Mouse (Mus musculus) midbrain, embryonic 11.5 days (tissue): ENCODE results near the gene Zbtb1. TPM values are rescaled to one million over a fixed set of nuclear protein-coding genes. Genes with fewer than 3 reads are reported as not detected.

ENCODE experiments used
- ATAC-seq: fragments of 200-750 bp; cut with Nextera tagmentation; 2 replicates; pipeline ENCODE4 v1.8.0; 2017; ENCODE audit warnings: moderate TSS enrichment, moderate library complexity; ENCODE audit not compliant: low FRiP score
- DNase-seq: peaks from one replicate; pipeline ENCODE4 v3.0.0; 2015; ENCODE audit warnings: low spot score; ENCODE audit errors: missing footprints
- H3K27ac ChIP-seq: fragments of 300-500 bp; sonication (generic); 2 replicates; pipeline ENCODE4 v1.5.1; 2014; ENCODE audit warnings: low read depth, low read length
- H3K27me3 ChIP-seq: fragments of 300-500 bp; sonication (generic); 2 replicates; pipeline ENCODE4 v1.6.1; 2014; ENCODE audit warnings: mild to moderate bottlenecking, low read length, moderate library complexity, mixed read lengths; ENCODE audit not compliant: control insufficient read depth, insufficient read depth
- H3K36me3 ChIP-seq: fragments of 300-500 bp; sonication (generic); 2 replicates; pipeline ENCODE4 v1.6.1; 2014; ENCODE audit warnings: mild to moderate bottlenecking, low read length, moderate library complexity, mixed read lengths; ENCODE audit not compliant: control insufficient read depth, insufficient read depth
- H3K4me1 ChIP-seq: fragments of 300-500 bp; sonication (generic); 2 replicates; pipeline ENCODE4 v1.6.1; 2014; ENCODE audit warnings: low read length; ENCODE audit not compliant: control insufficient read depth, insufficient read depth
- H3K4me2 ChIP-seq: fragments of 300-500 bp; sonication (generic); 2 replicates; pipeline ENCODE4 v1.6.1; 2014; ENCODE audit warnings: mild to moderate bottlenecking, moderate library complexity
- H3K4me3 ChIP-seq: fragments of 300-500 bp; sonication (generic); 2 replicates; pipeline ENCODE4 v1.5.1; 2014; ENCODE audit warnings: low read depth, low read length
- H3K9ac ChIP-seq: fragments of 300-500 bp; sonication (generic); 2 replicates; pipeline ENCODE4 v1.6.1; 2014; ENCODE audit warnings: low read length
- H3K9me3 ChIP-seq: fragments of 300-500 bp; sonication (generic); 2 replicates; pipeline ENCODE4 v1.6.1; 2016; ENCODE audit warnings: low read length; ENCODE audit not compliant: control insufficient read depth
- WGBS: fragments of 180-500 bp; shearing (Covaris S2); extraction: QIAGEN DNeasy Blood & Tissue Kit; methylation state at CpG from one replicate; pipeline ENCODE4 v1.1.7; 2014; 5-methylcytosine and 5-hydroxymethylcytosine counted together
- polyA plus RNA-seq: library from polyadenylated mRNA; unstranded; fragments of >200 nt; fragmentation: Nextera tagmentation; extraction: Ambion mirVana; gene quantifications from 2 replicates; pipeline ENCODE4 v1.2.1, GENCODE M21; 2014

The Zbtb1 gene
- polyA plus RNA-seq, 1 experiment from 2014 or later: 7.6 TPM

DNA sequence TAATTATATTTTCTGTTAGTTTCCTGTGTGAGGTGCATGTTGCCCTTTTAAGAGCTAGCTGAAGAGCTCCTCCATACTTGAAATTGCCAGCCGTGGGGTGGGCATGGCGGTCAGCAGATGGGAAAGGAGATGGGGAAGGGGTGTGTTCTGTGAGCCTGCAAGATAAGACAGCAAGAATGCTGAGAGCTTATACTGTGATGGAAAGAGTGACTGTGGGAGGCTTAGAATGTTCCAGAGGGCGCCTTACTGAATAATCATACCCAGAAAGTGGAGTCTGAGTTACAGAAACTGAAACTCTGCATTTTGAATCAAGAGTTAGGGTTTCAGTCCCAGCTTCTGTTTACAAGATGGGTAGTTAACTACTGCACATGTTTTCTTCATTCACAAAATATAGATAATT lies 5.4 kb downstream of the Zbtb1 start:
- no peak for DNase-seq
- no peaks in the 10 kb centered on the region for H3K27me3 ChIP-seq
- ATAC-seq: no peak
- no peak overlapping the region for H3K4me2 ChIP-seq
- 91% methylated on average over 3 of the region's 3 CpGs for WGBS
- no peaks in the 10 kb centered on the region for H3K9me3 ChIP-seq
- no peak overlapping the region for H3K9ac ChIP-seq
- no peak overlapping the region for H3K4me3 ChIP-seq
- no peaks in the 10 kb centered on the region for H3K36me3 ChIP-seq
- H3K4me1 ChIP-seq: peaks cover 12% of the 10 kb centered on the region
- no peak overlapping the region for H3K27ac ChIP-seq

DNA sequence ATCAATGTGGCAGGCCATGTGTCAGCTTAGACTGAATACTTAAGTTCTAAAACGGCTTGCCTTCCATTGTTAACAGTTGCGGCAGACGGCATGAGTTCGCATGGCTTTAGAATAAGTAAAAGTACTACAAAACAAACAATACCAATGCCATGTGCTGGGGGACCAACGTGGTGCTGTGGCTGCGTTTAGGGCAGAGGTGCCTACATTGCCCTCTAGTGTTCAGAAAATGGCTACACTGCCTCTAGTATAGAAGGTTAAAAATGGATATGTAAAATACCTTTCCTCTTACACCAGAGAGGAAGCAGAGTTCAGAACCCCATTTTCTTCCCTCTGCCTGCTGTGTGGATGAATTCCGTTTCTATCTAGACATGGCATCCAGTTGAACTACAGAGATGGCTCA lies 6.6 kb downstream of the Zbtb1 start:
- H3K4me3 ChIP-seq: no peak overlapping the region
- no peak overlapping the region for H3K27ac ChIP-seq
- ATAC-seq (no peak), DNase-seq (no peak)
- no peak overlapping the region for H3K9ac ChIP-seq
- H3K4me2 ChIP-seq: no peak overlapping the region
- H3K36me3 ChIP-seq: no peaks in the 10 kb centered on the region
- peaks cover 10% of the 10 kb centered on the region for H3K4me1 ChIP-seq
- 35% methylated on average over 7 of the region's 7 CpGs for WGBS
- no peaks in the 10 kb centered on the region for H3K9me3 ChIP-seq
- no peaks in the 10 kb centered on the region for H3K27me3 ChIP-seq

DNA sequence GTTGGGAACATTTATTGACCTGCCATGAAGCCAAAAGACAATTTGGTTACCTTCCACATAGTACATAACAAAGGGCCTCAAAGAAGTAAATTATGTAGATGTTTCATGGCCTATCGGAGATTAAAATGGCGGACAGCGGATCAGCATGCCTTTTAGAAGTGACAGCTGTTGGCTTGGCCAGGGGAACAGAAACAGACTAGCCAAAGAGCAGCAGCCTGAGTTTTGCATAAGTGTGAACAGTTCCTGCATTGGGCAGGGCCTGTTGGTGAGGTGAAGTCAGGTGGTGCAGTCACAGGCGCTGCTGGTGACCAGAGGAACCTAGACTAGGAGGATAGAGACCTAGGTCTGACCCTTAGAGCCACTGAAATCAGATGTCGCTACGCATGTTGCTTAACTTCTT lies 7.0 kb downstream of the Zbtb1 start:
- Histone ChIP-seq H3K9ac (no peak overlapping the region), H3K36me3 (no peaks in the 10 kb centered on the region), H3K4me2 (no peak overlapping the region), H3K4me1 (peaks cover 6% of the 10 kb centered on the region), H3K4me3 (no peak overlapping the region), H3K27ac (no peak overlapping the region), H3K27me3 (no peaks in the 10 kb centered on the region), H3K9me3 (no peaks in the 10 kb centered on the region)
- DNase-seq: no peak
- WGBS: 92% methylated on average over 6 of the region's 6 CpGs
- ATAC-seq: no peak; the same call in 1 of the 2 replicates

DNA sequence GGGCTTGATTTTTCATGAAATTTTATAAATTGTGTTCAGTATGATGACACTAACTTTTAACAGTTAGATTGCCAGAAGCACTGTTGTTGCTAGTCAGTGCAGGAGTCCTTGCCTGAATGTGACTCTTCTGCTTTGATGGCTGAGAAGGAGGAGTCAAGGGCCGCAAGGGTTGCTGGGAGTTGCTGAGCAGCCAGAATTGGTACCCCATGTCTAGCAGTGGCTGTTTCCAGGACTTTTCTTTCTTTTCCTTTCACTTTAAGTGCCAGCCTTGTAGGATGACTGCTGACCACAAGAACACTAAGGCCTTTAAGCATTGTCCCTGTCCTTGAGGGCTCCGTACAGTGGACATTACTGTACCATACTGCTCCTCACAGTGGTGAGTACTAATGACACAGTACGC lies 7.7 kb downstream of the Zbtb1 start:
- H3K4me2 ChIP-seq: no peak overlapping the region
- H3K9ac ChIP-seq: no peak overlapping the region
- WGBS: 92% methylated on average over 3 of the region's 3 CpGs
- H3K36me3 ChIP-seq: no peaks in the 10 kb centered on the region
- H3K27me3 ChIP-seq: no peaks in the 10 kb centered on the region
- ATAC-seq (no peak), DNase-seq (no peak)
- no peak overlapping the region for H3K27ac ChIP-seq
- no peaks in the 10 kb centered on the region; the same call in none of the 2 replicates for H3K4me1 ChIP-seq
- H3K4me3 ChIP-seq: no peak overlapping the region
- H3K9me3 ChIP-seq: no peaks in the 10 kb centered on the region

DNA sequence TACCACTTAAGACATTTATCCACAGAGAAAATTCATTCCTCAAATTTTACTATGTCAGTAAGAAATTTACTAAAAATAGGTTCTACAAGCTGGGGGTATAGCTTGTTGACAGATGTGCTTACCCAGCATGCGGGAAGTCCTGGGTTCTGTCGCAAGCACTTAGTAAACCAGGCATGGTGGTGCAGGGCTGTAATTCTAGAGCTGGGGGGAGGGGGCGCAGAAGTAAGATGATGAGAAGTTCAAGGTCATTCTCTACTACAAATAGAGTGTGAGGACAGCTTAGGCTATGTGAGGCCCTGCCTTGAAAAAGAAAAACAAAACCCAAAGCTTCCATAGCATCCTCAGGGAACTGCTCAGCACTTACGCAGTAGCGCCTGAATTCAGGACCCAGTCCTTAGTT lies 8.5 kb downstream of the Zbtb1 start:
- Histone ChIP-seq H3K27ac (no peak overlapping the region), H3K27me3 (no peaks in the 10 kb centered on the region), H3K4me2 (no peak overlapping the region), H3K4me3 (no peak overlapping the region), H3K4me1 (no peaks in the 10 kb centered on the region), H3K9me3 (no peaks in the 10 kb centered on the region), H3K9ac (no peak overlapping the region), H3K36me3 (no peaks in the 10 kb centered on the region)
- 88% methylated on average over 5 of the region's 5 CpGs for WGBS
- ATAC-seq (no peak), DNase-seq (no peak)

DNA sequence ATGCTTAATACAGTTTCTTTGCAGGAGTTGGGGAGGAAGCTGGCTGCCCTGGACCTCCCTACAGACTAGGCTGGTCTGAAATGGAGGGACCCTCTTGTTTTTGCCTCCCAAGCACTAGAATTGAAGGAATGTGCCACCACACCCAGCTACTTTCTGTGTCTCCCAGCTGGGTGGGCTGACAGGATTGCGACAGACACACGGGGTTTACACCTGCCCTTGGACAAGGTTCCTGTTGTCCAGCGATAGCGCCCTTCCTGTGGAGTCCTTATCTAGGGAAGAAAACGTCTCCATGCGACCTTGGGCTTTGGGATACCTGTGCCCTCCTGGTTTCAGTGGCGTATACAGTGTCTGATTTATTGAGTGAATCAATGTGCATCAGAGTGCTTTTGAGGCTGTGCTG lies 10.1 kb downstream of the Zbtb1 start:
- H3K27ac ChIP-seq: no peak overlapping the region
- DNase-seq (no peak), ATAC-seq (no peak)
- no peak overlapping the region for H3K9ac ChIP-seq
- H3K9me3 ChIP-seq: no peaks in the 10 kb centered on the region
- H3K4me3 ChIP-seq: no peak overlapping the region
- no peaks in the 10 kb centered on the region for H3K27me3 ChIP-seq
- 88% methylated on average over 7 of the region's 7 CpGs for WGBS
- peaks cover under 1% of the 10 kb centered on the region; the same call in 1 of the 2 replicates for H3K36me3 ChIP-seq
- H3K4me2 ChIP-seq: no peak overlapping the region
- H3K4me1 ChIP-seq: no peaks in the 10 kb centered on the region

DNA sequence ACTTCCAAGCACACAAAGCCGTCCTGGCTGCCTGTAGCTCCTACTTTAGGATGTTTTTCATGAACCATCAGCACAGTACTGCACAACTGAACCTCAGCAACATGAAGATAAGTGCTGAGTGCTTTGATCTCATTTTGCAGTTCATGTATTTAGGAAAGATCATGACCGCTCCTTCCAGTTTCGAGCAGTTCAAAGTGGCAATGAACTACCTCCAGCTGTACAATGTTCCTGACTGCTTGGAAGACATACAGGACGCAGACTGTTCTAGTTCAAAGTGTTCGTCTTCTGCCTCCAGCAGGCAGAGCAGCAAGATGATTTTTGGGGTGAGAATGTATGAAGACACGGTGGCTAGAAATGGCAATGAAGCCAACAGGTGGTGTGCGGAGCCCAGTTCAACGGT lies 15.3 kb downstream of the Zbtb1 start:
- Histone ChIP-seq H3K9ac (no peak overlapping the region), H3K27ac (no peak overlapping the region), H3K4me1 (no peaks in the 10 kb centered on the region), H3K4me3 (no peak overlapping the region), H3K9me3 (no peaks in the 10 kb centered on the region), H3K27me3 (no peaks in the 10 kb centered on the region), H3K4me2 (no peak overlapping the region), H3K36me3 (peaks cover 10% of the 10 kb centered on the region; the same call in 1 of the 2 replicates)
- ATAC-seq: no peak
- whole genome bisulfite sequencing: 95% methylated on average over 8 of the region's 8 CpGs
- no peak for DNase-seq

DNA sequence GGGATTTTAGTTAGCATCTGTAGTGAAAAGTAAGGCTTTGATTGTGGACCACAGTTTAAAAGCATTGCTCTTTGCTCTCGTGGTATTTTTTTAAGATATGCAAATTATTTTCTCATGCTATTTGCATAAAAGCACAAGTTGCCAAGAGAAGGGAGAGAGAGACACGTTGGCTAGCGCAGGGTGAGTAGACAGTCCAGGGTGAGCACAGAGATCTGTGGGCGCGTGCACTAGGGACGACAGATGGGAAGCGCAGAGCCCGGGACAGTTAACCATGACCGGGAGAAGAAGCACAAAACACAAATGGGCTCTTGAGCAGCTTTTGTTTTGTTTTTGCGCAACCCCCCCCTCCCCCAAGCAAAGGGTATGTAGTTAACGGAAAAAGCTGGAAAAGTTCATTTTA lies 18.7 kb downstream of the Zbtb1 start:
- H3K4me1 ChIP-seq: no peaks in the 10 kb centered on the region
- no peak overlapping the region for H3K9ac ChIP-seq
- ATAC-seq: no peak
- no peak overlapping the region for H3K4me2 ChIP-seq
- WGBS: 91% methylated on average over 11 of the region's 11 CpGs
- no peak overlapping the region for H3K4me3 ChIP-seq
- H3K36me3 ChIP-seq: peaks cover 10% of the 10 kb centered on the region; the same call in 1 of the 2 replicates
- H3K9me3 ChIP-seq: no peaks in the 10 kb centered on the region
- H3K27me3 ChIP-seq: no peaks in the 10 kb centered on the region
- no peak overlapping the region for H3K27ac ChIP-seq
- no peak for DNase-seq

DNA sequence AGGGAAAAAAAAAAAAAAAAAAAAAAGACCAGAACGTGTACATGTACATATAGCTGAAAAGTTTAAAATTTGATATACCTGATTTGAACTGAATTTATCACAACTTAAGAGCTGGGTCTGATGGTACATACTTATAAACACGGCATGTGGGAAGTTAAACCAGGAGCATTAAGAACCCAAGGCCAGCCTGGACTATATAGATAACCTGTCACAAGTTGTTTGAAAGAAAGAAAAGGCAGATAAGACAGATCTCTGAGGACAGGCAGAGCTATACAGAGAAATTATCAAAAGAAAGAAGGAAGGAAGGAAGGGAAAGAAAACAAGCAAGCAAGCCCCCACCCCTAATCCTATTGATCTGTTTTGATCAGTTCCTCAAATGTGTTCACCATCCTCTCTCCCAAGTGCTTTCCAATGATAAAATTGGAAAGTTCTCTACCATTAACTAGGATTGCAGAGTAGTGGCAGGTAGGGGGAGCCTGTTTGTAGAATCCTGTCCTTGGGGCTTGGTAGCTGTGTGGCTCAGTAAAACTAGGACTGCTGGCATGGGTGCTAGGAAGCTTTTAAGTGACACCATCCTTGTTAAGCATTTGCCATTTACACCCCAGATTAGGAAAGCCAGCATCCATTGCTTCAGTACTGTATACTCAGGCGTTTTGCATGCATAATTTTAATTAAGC lies 21.7 kb downstream of the Zbtb1 start:
- Histone ChIP-seq H3K27me3 (no peaks in the 10 kb centered on the region), H3K4me3 (no peak overlapping the region), H3K9me3 (no peaks in the 10 kb centered on the region), H3K36me3 (peaks cover 5% of the 10 kb centered on the region; the same call in 1 of the 2 replicates), H3K4me1 (no peaks in the 10 kb centered on the region), H3K27ac (no peak overlapping the region), H3K9ac (no peak overlapping the region), H3K4me2 (no peak overlapping the region)
- DNase-seq (no peak), ATAC-seq (no peak)
- 69% methylated on average over 3 of the region's 3 CpGs for WGBS
